Mouse (Mus musculus) testis, adult 2 months (tissue): ENCODE results near the gene Thnsl1.

ENCODE experiments used
- CTCF ChIP-seq: fragments of 200-500 bp; IDR thresholded peaks from 2 replicates; pipeline ENCODE4 v1.5.1; 2012; ENCODE audit warnings: low read depth, mild to moderate bottlenecking, inconsistent platforms, low read length, moderate library complexity; ENCODE audit not compliant: control insufficient read depth, insufficient read depth, insufficient replicate concordance
- POLR2A ChIP-seq: fragments of 200-500 bp; IDR thresholded peaks from 2 replicates; pipeline ENCODE4 v1.6.1; 2012; ENCODE audit warnings: low read depth, mild to moderate bottlenecking, inconsistent platforms, low read length, moderate library complexity; ENCODE audit not compliant: control insufficient read depth

DNA sequence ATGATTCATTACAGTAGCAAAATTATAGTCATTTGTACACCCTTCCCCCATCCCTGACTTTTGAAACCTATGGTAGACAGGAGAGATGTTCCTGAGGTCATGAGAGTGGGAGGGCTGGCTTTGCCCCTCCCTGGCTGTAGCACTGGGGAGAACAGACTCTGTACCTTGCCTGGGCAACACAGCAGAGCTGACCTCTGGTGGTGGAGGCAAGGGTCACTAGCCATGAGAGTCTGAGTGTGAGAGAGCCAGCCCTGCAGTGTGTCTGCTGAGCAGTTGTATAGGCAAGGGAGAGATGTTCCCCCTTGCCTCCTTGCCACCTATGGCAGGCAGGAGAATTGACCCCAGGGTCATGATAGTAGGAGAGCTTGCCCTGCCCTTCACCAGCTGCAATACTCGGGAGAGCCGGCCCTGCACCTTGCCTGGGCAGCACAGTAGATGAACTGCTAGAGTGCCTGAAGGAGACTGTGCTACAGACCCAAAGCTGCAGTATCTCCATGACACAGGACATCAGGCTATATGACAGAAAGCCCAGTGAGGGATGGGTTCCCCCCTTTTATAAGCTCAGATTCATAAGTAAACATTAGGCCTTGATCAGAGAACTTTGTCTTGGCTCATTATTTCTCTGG is 40.1 kb downstream of the Thnsl1 start:
- TF ChIP-seq POLR2A (no peak), CTCF (no peak)
